12 mouse cellular contexts compared by ENCODE assay signal in genomic region chr15:80358798-80359197, GRCm38 (mm10).
DNase-seq lines count a peak whose midpoint lies in the region; ATAC-seq lines count a peak whose summit lies in the region.
"Had no signal": no experiment of that assay in that cellular context is flagged by ENCODE, and none has a peak within 500 bp of the region (broad histone marks: within the 10 kb centered on the region; RNA-seq: fewer than 3 reads in every experiment).

No protein-coding gene starts in this region.

- H3K4me1 ChIP-seq in kidney, embryonic 15.5 days: no peaks in the 10 kb centered on the region
- H3K4me1 ChIP-seq: stomach, embryonic 15.5 days had no signal

- no peak overlapping the region for H3K27ac ChIP-seq in kidney, embryonic 15.5 days
- H3K27ac ChIP-seq: liver, embryonic 13.5 days; stomach, embryonic 15.5 days had no signal

- peak; percentile 70 for DNase-seq in adrenal gland, adult (ENCODE audit: inconsistent age in 2 of 2, low spot score in 1 of 2)
- no peak for DNase-seq in adrenal gland, postnatal 4 days (ENCODE audit: low spot score in 2 of 2)
- DNase-seq in kidney, adult 11 months: peak; percentile 9
- peak; percentile 58 for DNase-seq in testis, postnatal 10 days (ENCODE audit: low spot score)
- no peak for DNase-seq in testis, postnatal 14 days (ENCODE audit: low spot score)
- DNase-seq in ovary, adult 18-20 months (ENCODE audit: low spot score): no peak
- DNase-seq: kidney, adult 9 months; liver, embryonic 13.5 days had no signal

- no peaks in the 10 kb centered on the region for H3K27me3 ChIP-seq in kidney, embryonic 15.5 days
- H3K27me3 ChIP-seq: liver, embryonic 13.5 days; stomach, embryonic 15.5 days had no signal

- no peaks in the 10 kb centered on the region for H3K36me3 ChIP-seq in kidney, embryonic 15.5 days
- H3K36me3 ChIP-seq: liver, embryonic 13.5 days; stomach, embryonic 15.5 days had no signal

- 90% methylated on average over 19 of the region's 19 CpGs for WGBS in kidney, embryonic 15.5 days

- H3K9me3 ChIP-seq in kidney, embryonic 15.5 days (replicated peaks): no peaks in the 10 kb centered on the region
- H3K9me3 ChIP-seq: liver, embryonic 13.5 days; stomach, embryonic 15.5 days had no signal

- no peak overlapping the region for H3K4me2 ChIP-seq in kidney, embryonic 15.5 days
- H3K4me2 ChIP-seq: liver, embryonic 13.5 days; stomach, embryonic 15.5 days had no signal

- no peak for ATAC-seq in kidney, embryonic 15.5 days (replicated peaks; ENCODE audit: low FRiP score)
- no peak for ATAC-seq in inflammation-experienced regulatory T-cells, adult 6 months

- H3K9ac ChIP-seq in kidney, embryonic 15.5 days: no peak overlapping the region
- H3K9ac ChIP-seq: liver, embryonic 13.5 days; stomach, embryonic 15.5 days had no signal

- H3K4me3 ChIP-seq in kidney, embryonic 15.5 days (replicated peaks): no peak overlapping the region
- H3K4me3 ChIP-seq: erythroblast, embryonic 14.5 days; liver, embryonic 13.5 days; stomach, embryonic 15.5 days had no signal

Comparison
In these comparisons a context has a peak if more than half of its experiments do, and no peak if none do; other contexts are left out.
1. DNase-seq: peak in adrenal gland, adult (2 of 2), kidney, adult 11 months (single experiment) and testis, postnatal 10 days (single experiment); none in adrenal gland, postnatal 4 days (0 of 2), testis, postnatal 14 days (single experiment) and ovary, adult 18-20 months (single experiment).